Mouse (Mus musculus) Patski (cell line): ENCODE data around the gene Tmem97. TPM values are rescaled to one million over a fixed set of nuclear protein-coding genes. Genes with fewer than 3 reads are reported as not detected.
"Not testable (repeated sequence)": the region's sequence is repeated elsewhere in the genome, so short reads cannot be mapped to it uniquely, and the experiment has no call there.

ENCODE experiments used
- ATAC-seq: fragments of 100-300 bp; one replicate; pipeline ENCODE4 v1.8.0; 2021
- CTCF ChIA-PET: fragments of 350-600 bp; sonication (Branson Sonifier 250); formaldehyde crosslinking; loops from one replicate; lab custom pipeline; 2022; ENCODE audit warnings: inconsistent platforms; lab: Charles Lee
- POLR2A ChIA-PET: fragments of 350-600 bp; sonication (Branson Sonifier 250); formaldehyde crosslinking; loops from one replicate; lab custom pipeline; 2022; ENCODE audit warnings: antibody characterized with exemption, inconsistent platforms; lab: Charles Lee
- DNase-seq: peaks from one replicate; pipeline ENCODE4 v3.0.0-alpha.2; 2011; ENCODE audit warnings: low read depth, low spot score
- H3K27me3 ChIP-seq: fragments of 371-371 bp; one replicate; pipeline ENCODE4 v1.5.1; 2021
- CTCF ChIP-seq: fragments of 100-300 bp; IDR thresholded peaks from one replicate; pipeline ENCODE4 v1.5.1; 2021
- in situ Hi-C: fragments of 300-500 bp; cut with MboI; formaldehyde crosslinking; loops from 3 replicates; pipeline ENCODE4 v1.11.1; 2018; ENCODE audit warnings: low pct_unique_long_range_greater_than_20kb, mixed read lengths
- polyA plus RNA-seq: library from polyadenylated mRNA; unstranded; gene quantifications from one replicate; pipeline ENCODE4 v1.2.3, GENCODE M21; 2021

The Tmem97 gene
- polyA plus RNA-seq, 1 experiment from 2014 or later = 19.1 TPM

DNA sequence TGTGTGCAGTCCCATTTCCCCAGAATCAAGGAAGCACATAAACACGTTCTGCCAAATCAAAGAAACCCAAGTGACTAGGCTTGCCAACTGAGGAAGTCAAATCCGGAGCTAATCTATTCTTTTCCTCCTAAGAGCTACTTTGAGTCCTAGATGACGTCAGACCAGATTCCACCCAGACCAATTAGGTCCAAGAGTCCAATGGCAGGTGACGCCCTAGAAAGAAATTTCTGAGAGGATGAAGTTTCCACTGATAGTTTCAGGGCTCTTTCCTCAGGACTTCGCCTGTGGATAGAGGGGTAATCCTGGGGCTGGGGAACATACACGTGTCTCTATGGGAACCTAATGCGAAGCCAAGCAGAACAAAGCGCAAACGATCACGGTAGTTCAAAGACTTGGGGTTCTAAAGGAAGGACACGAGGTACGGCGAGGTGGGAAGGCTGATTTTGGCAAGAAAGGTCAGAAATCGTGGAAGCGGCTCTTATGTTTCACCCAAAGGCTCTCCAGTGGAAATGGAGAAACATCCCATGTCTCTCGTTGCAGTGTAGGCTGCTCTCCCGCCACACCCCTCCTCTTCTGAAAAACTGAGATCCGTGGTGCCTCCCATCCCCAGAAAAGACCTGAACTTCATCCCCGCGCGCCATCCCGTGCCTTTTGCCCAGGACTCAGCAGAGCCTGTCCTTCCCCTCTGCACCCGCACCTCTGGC is 15.0 kb downstream of the Tmem97 start:
- in situ Hi-C loops = no loop called here
- DNase-seq (no peak), ATAC-seq (no peak)
- CTCF ChIA-PET = interaction anchor here (1.3 to 1.7 kb wide), 3 partner anchors 11 to 136 kb away, joined by 4 to 10 read pairs (median 6); no protein-coding TSS in a partner anchor
- POLR2A ChIA-PET = no interaction called here
- TF ChIP-seq CTCF = no peak
- no peaks in the 10 kb centered on the region for H3K27me3 ChIP-seq

DNA sequence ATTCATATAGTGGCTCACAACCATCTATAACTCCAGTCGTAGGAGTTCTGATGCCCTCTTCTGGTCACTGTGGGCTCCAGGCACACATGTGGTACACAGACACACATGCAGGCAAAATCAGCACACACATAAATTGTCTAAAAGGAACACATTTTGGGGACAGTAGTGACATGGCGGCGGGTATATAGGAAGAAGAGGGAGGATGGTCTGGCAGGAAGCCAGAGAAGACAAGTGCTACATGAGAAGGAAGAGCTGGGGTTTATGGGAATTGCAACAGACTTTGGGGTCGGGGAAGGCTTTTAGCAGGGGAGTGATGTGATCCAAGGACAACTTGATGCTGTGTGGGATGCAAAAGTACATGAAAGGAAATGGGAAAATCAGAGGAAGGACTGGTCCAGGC is 16.1 kb downstream of the Tmem97 start:
- no peak for DNase-seq
- ATAC-seq = no peak
- TF ChIP-seq CTCF = no peak
- H3K27me3 ChIP-seq = no peaks in the 10 kb centered on the region
- in situ Hi-C loops = no loop called here
- CTCF ChIA-PET = interaction anchor here (1.3 to 1.7 kb wide), 3 partner anchors 10 to 135 kb away, joined by 4 to 10 read pairs (median 6); no protein-coding TSS in a partner anchor
- POLR2A ChIA-PET = no interaction called here

DNA sequence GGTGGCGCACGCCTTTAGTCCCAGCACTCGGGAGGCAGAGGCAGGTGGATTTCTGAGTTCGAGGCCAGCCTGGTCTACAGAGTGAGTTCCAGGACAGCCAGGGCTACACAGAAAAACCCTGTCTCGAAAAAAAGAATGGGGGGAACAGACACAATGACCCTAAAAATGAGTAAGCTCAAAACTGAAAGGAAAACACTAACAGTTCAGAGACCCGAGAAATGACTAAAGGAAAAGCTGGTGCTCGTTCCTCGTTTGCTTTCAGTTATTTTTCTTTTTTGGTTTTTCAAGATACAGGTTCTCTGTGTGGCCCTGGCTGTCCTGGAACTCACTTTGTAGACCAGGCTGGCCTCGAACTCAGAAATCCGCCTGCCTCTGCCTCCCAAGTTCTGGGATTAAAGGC is 19.1 kb downstream of the Tmem97 start:
- ATAC-seq, POLR2A ChIA-PET, DNase-seq, H3K27me3 ChIP-seq, in situ Hi-C loops, CTCF ChIA-PET: not testable (repeated sequence)

DNA sequence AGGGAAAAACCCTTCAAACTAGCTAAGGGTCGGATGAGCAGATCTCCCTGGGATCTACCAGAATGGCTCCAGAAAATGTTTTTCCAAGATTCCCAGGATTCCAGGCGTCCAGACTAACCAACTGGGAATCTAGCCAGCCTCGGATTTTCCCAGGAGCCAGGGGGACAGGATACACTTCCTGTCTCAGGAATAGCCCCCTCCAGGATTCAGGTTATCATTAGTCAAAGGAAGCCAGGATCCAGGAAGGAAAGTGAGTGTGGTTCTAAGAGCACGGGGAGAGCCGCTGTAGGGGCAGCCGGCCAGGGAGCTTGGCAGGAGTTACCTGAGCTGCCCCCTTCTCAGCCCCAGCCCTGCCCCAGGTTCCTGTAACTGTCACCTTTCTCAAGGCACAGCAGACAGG is 19.5 kb downstream of the Tmem97 start:
- ChIA-PET POLR2A (no interaction called here), CTCF (no interaction called here)
- TF ChIP-seq CTCF = no peak
- in situ Hi-C loops = no loop called here
- DNase-seq = no peak
- ATAC-seq = no peak
- no peaks in the 10 kb centered on the region for H3K27me3 ChIP-seq

DNA sequence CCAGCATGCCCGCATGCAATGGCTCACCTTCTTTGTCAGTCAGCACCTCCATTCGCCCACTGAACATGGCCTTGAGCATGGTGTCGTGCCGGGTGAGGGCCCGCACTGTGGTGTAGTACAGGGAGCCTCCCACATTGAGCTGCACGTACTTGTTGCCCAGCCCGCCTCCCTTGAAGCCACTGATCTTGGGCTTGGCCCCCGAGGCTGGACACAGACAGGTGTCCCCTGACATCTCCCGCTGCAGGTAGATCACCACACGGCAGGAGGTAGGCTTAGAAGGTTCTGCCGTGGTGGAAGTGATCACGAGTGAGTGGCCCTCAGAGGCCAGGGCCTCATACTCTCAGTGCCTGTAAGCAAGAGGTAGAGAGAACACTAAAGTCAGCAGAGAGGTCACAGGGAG is 20.6 kb downstream of the Tmem97 start:
- no peaks in the 10 kb centered on the region for H3K27me3 ChIP-seq
- CTCF ChIA-PET = no interaction called here
- POLR2A ChIA-PET = no interaction called here
- DNase-seq (no peak), ATAC-seq (no peak)
- in situ Hi-C loops = no loop called here
- no peak for TF ChIP-seq CTCF

DNA sequence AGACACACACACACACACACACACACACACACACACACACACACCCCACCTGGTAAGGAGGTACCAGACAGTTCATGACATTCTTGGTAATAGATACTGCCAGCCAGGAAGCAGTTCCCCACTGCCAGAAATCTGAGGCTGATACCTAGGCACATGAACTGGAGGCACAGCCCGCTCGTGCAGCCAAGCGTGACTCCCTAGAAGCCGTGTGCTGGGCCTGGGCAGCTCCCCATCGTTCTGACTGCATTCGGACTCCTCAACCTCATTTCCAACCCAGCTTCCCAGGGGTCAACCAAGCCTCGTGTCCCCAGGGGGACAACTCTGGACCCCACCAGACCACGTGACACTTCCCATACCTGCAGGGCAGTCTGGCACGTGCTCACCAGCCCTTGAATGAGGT is 21.9 kb downstream of the Tmem97 start:
- no peak for ATAC-seq
- ChIA-PET POLR2A (no interaction called here), CTCF (no interaction called here)
- no peak for DNase-seq
- in situ Hi-C loops = no loop called here
- no peaks in the 10 kb centered on the region for H3K27me3 ChIP-seq
- no peak for TF ChIP-seq CTCF

DNA sequence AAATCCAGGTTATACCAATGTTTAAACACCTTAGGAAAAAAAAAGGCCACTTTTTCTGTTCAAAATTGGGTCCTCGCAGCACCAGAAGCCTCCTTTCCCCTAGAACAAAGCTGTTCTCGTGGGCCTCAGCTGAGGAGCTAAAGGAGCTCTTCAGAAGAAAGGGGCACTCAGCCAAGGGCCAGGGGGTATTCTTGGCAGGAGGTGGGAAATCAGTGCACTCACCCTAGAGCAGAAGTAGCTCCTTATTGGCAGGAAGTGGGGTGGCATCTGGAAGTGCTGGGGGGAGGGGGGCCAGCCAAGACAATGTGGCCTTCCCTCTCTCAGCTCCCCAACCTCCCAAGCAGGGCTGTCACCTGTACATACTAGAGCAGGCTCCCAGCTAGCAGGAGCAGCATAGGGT is 25.7 kb downstream of the Tmem97 start:
- ATAC-seq = no peak
- in situ Hi-C loops = no loop called here
- H3K27me3 ChIP-seq = no peaks in the 10 kb centered on the region
- TF ChIP-seq CTCF = no peak
- POLR2A ChIA-PET = interaction anchor here (0.5 to 1.1 kb wide), 3 partner anchors 15 to 325 kb away, joined by 3 to 4 read pairs (median 3); no protein-coding TSS in a partner anchor
- CTCF ChIA-PET = interaction anchor here (1.1 kb wide), 1 partner anchor 11 kb away, joined by 6 read pairs; the partner anchor contains the start of genes Ift20 and Tnfaip1
- DNase-seq = no peak

DNA sequence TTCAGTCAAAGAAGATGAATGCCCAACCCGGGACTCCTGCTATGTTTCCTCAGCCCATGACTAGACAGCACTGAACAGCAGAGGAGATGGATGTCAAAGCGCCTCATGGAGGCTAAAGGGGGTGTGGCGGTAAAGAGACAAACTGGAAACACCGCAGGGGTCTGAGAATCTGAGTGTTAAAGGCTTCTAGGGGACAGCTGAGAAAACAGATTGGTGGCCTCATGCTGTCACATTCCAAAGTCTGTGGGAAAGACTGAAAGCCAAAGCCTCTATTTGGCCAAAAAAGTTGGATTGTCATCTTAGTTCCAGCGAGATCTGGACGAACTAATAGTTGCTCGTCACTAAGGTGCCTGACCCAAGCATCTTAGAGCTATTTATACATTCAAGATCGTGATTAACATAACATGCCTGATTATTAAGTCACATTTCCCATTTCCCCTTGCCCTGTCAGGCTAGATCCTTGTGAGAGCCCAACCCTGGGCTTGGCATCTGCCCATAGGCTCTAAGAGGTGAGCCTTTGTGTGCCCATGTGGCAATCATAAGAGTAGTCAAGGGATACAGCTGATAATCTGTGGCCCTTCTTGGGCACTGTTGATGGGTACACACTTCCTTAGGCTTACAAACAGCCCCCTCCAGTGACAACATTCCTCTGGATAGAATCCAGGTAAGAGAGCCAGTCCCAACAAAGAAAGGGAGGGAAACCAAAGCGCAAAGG is 27.2 kb downstream of the Tmem97 start:
- H3K27me3 ChIP-seq = no peaks in the 10 kb centered on the region
- no peak for DNase-seq
- TF ChIP-seq CTCF = no peak
- CTCF ChIA-PET = interaction anchor here (1.5 to 1.8 kb wide), 2 partner anchors 10 to 12 kb away, joined by 4 to 10 read pairs; no protein-coding TSS in a partner anchor
- POLR2A ChIA-PET = interaction anchor here (0.6 kb wide), 1 partner anchor 18 kb away, joined by 9 read pairs; no protein-coding TSS in a partner anchor
- in situ Hi-C loops = no loop called here
- ATAC-seq = no peak

DNA sequence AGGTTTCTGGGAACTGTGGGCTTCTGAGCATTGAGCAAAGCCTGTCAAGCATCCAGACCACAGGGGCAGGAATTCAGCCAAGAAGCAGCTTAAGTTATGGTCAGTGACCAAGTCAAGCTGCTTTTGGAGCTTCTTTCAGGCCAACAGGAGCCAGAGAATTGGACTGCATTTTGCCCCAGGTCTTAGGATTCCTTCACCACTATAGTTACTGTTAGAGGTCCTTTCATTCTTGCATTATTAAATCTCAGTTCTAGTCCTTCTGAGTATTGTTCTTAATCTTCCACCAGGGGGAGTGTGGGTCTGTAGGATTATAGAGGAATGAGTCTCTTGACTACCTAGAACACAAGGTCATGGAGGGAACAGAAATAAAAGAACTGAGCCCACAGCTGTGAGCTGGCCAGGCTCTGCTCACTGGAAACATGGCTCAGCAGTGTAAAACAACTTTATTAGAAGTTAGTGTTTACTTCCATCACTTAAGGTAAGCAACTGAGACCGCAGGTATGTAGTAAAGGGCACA is 28.0 kb downstream of the Tmem97 start:
- no peaks in the 10 kb centered on the region for H3K27me3 ChIP-seq
- ChIA-PET CTCF (interaction anchor here (1.5 to 1.8 kb wide), 2 partner anchors 11 to 13 kb away, joined by 4 to 10 read pairs; no protein-coding TSS in a partner anchor), POLR2A (no interaction called here)
- ATAC-seq = peak; percentile 73
- peak; percentile 84 for DNase-seq
- TF ChIP-seq CTCF = no peak
- in situ Hi-C loops = no loop called here

DNA sequence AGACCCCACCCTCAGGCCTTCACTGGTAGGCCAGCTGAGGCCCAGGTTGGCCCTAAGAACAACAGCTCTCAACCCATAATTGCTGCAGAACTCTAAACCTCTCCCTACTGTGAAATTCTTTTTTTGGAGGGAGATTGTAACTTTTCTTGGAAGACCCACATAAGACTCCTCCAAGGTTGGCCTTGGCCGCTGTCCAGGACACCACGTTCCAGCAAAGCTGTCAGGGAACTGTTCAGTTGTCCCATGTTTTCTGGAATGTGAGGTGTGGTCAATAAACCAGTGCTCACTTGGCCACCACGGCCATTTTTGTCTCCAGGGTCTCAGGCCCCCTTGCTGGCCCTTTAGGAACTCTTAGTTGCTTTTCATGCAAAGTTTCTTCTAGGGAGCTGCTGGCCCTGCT is 28.7 kb downstream of the Tmem97 start:
- DNase-seq (no peak), ATAC-seq (no peak)
- POLR2A ChIA-PET = no interaction called here
- CTCF ChIA-PET = interaction anchor here (1.5 to 1.8 kb wide), 2 partner anchors 11 to 13 kb away, joined by 4 to 10 read pairs; no protein-coding TSS in a partner anchor
- TF ChIP-seq CTCF = no peak
- in situ Hi-C loops = no loop called here
- H3K27me3 ChIP-seq = no peaks in the 10 kb centered on the region
